Mouse (Mus musculus): ENCODE data around the gene Serinc5.

The Serinc5 gene

DNA sequence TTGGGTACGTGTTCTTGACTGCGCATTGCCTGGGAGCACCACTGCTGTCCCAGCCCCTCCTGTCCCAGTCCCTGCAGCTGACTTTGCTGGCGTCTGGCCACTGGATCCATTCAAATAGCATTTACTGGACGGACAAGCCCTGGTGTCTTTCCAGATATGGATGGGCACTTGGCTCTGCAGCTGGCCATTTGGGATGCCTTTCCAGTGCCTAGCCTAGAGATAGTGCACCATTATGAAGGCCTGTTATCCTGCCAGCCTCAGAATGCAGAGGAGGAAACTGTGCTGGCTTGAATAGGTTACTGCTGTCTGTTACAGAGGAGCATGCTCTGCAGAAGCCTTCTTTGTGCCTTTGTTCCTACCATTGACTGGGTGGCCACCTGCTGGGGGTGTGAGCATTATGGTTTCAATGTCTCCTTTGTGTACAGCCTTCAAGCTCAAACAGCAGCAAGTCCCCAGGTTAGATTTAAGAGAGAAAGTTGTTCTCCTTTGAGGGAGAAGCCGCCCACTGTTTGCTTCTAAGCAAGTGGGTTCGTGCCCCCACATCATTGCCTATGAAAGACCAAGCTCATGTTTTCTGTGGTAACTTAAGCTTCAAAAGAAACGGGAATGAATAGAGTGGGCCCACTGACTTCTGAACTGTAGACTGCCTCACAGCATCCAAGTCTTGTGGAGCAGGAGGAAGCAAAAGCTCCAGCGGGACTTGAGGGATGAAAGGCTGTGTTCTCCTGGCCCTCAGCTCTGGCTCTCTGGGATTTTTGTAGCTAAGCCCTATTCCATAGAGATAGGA is 92.5 kb downstream of the Serinc5 start:
- in situ Hi-C loops (cut with MboI, MseI) = no loop called here

DNA sequence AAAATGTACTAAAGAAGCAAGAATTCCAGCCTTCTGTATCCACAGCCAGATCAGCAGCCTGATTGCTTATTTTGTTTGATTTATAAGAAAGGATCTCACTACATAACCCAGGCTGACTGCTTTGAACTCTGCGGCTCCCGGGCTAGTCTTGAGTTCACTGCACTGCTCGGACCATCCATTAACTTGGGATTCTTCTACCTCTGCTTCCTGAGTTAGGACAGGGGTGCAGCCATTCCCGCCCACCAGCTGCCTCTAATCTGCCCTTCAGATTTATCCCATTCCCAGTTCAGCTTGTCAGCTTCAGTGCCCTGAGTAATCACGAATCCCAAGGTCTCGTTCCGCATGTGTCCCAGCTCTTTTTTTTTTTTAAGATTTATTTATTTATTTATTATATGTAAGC is 93.3 kb downstream of the Serinc5 start:
- in situ Hi-C loops (cut with MboI, MseI) = no loop called here

DNA sequence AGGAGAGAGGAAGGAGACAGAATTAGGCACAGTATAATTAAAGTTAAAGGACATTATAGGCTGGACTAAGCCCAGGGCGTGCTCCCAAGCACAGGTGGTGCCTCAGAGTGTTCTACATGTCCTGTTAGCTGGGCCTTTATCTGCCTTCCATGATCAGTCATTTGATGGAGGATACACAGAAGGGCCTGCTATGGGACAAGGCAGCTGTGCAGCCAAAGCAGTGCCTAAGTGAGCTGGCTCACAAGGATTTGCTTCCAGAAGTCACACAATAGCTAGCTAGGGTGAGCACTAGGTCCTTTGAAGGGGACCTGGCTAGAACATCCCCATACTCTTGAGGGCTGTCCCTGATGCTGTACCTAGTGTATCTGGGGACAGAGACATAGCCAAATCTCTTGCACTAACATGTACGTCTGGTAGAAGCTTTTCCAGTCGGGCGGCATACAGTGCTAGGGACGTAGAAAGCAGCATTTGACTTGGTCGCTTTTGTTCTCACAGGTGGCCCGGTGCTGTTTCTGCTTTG is 94.2 kb downstream of the Serinc5 start:
- in situ Hi-C loops (cut with MboI, MseI) = no loop called here

DNA sequence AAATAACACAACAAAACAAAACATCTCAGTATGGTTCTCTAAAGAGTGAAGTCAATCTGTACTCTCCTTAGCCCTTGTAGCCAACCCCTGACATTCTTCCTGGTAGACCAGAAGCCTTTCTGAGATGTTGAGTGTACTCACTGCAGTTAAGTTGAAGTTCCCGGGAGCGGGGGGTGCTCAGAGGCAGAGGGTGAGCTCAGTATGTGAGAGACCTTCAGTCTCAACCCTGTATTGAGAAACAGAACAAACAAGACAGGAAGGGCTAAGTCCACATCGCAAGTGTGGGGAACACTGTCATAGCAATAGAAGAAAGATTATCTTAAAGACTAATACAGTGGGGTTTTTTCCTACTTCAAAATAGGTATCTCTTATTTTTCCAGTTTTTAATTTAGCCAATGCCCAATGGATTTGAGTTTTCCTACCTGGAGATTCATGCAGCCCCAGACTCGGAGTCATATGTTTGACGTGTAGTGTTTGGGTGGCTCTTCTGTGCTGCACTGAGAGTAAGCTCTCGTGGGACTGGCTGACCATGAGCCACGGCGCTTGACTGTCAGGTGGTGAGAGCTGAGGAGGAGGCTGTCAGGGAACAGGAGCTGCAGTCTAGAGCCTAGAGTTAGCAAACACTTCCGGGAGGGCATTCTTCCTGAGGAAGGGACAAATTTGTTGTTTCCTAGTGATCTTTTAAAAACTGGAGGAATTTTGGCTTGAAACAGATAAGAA is 95.6 kb downstream of the Serinc5 start:
- in situ Hi-C loops (cut with MboI, MseI) = no loop called here

DNA sequence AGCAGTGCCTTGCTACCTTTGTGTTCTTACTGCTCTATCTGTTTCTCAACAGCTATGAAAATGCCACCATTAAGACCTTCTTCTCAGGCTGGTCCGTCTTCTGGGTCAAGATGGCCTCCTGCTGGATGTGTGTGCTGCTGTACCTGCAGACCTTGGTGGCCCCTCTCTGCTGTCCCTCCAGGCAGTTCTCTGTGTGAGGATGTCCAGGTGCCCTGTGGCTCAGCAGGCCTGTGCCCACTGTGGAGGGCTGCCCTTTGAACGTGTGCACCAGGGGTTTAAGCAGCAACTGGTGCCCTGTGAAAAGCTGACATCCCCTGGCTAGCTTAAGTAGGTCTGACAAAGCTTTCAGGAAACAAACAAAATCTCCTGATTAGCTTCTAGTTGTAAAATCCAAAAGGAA is 97.0 kb downstream of the Serinc5 start:
- in situ Hi-C loops (cut with MboI, MseI) = no loop called here

DNA sequence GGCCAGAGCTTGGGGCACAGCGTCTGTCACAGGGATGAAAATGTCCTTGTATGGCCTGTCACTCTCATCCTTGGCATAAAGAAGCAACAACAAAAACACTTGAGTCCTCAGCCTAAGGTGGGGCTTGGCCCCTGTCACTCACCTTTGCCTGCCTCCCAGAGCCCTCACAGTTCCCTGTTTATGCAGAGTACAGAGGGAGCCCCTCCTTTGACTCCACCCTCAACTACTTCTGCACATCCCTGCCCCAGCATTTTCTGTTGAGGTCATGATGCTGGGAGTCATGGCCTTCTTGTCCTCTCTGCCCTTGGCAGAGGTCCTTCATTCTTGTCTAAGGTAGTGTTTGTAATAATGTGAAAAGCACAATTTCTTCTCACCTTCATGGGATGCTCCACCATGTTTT is 97.6 kb downstream of the Serinc5 start:
- in situ Hi-C loops (cut with MboI, MseI) = no loop called here

DNA sequence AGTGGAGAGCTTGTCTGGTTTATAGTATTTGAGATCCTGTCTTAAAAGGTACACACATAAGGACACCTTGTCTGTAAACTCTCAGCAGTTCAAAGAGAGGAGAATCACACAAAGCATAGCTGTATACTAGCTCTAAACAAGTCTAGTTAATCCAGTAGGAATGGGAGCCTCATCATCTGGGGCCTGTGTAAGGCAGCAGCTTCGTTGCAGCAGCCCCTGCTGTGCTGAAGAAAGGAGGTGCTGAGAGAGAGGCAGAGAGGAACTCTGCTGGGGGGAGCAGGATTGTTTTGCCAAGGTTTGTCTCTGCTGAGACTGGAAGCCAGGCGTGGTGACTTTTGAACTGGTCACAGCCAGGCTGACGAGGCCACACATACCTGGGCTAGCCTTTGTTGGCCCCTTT is 98.6 kb downstream of the Serinc5 start:
- in situ Hi-C loops (cut with MboI, MseI) = no loop called here

DNA sequence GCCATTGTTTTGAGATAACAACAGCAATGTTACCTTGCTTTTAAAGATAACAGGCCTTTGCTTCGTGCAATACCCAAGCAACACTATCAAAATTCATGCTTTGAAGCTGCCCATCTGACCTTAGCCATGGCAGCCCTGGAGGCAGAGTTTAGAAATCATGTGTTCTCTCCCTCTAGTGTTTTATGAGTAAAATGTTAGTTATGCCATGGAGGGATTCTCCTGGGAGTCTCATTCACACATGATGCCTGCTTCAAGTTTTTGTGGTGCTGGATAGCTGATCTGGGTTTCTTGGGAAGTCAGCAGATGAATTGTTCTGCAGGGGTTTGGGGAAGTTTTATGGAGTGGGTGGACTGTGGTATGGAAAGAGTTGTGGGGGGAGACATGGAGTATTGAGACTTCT is 99.5 kb downstream of the Serinc5 start:
- in situ Hi-C loops (cut with MboI, MseI) = no loop called here

DNA sequence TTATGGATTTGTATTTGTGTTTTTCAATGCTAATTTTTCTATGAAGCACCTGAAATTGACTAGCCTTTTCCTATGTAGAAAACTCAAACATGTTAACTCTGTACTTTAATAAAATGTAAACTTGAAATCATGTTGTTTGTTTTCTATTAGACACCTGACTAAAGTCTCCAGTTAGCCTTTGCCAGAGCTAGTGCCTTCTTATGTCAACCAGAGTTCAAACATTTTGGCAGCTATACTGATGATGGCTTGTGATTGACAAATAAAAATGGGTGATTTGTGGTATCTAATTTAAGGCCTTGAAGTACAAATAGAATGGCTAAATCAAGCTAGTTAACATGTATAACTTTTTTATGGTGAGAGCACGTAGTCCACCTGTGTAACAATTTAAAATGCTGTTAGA is 100.9 kb downstream of the Serinc5 start:
- in situ Hi-C loops (cut with MboI, MseI) = no loop called here

DNA sequence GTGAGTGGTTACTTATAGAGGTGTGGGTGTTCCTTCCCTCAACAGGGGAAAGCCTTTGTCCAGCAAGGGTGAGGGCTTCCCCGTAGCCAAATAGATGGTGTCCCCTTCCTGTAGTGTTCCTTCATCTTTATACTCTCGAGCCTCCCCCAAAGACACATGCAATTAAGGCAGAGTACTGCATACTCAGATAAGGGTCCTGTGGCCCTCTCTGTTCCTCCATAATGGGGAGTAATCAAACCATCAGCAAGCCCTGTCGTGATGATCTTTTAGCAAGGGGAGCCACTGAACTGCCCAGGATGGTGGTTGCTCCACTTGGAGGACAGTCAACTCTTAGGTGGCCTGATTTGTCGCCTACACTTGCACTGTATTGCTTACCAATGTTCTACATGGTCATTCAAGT is 101.7 kb downstream of the Serinc5 start:
- in situ Hi-C loops (cut with MboI, MseI) = no loop called here

DNA sequence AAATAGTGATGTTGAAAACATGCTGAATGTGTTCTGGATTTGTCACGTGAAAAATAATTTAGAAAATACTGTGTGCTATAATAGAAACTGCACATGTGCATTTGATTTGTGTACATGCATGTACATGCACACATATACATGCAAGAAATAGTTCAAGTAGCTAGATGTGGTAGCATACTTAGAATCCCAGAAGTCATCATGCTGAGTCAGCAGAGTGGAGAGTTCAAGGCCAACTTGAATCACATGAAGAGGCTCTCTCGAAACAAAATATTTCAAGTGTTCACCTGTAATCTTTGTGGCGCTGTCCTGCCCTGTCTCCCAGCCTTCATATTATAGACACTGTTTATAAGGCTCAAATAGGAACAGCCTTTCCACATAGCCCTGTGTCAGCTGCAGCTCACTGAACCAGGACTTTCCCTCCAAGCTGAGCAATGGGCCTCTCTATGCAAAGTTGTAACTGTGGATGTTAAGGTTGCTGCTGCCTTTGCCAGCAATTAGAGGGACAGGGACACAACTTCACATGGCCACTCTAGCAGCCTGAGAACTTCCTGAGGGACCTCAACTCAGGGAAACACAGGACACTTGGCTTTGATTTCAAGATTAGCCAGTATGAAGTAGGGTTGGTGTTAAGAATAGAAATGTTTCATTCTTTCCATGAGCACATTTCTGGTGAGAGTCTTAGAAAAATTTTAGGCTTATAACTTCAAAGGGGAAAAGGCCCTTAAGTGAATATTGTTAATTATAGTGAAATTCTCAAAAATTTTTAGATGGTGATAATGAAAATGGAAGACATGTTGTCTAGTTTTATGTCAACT is 107.2 kb downstream of the Serinc5 start:
- in situ Hi-C loops (cut with MboI, MseI) = no loop called here

DNA sequence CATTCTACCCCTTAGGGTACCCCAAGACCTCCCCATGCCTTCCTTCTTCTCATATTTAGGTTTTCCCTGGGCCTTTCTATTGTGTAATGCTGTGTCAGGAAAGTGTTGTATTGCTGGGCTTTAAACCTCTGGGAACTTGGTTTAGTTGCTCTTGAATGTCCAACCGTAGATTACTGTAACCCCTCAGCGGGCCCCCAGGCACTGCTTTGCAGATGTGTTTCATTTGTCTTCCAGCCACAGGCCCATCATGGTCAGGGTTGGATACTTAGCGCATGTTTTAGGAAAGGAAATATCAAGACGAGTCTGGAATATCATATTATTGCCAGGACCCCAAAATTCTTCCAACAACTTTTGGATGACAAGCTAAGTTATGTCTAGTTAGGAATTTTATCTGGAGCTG is 110.1 kb downstream of the Serinc5 start:
- in situ Hi-C loops (cut with MboI, MseI) = no loop called here

DNA sequence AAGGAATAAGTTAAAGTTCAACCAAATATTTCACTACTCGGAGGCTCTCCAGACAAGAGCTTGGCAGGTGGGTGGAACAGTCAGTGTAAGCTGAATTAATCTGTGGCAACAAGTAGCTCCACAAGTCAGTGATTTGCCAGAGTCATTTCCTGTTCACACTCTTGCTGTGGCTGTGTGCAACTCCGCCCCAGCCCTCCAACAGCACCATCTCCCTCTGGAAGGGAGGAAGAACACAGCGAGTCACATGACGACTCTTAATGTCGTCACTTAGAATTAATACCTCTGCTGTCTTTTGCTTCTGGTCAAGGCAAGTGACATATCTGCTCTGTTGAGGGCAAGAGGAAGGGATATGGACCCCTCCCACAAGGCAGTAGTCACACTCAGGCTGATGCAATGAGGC is 111.5 kb downstream of the Serinc5 start:
- in situ Hi-C loops (cut with MboI, MseI) = no loop called here

DNA sequence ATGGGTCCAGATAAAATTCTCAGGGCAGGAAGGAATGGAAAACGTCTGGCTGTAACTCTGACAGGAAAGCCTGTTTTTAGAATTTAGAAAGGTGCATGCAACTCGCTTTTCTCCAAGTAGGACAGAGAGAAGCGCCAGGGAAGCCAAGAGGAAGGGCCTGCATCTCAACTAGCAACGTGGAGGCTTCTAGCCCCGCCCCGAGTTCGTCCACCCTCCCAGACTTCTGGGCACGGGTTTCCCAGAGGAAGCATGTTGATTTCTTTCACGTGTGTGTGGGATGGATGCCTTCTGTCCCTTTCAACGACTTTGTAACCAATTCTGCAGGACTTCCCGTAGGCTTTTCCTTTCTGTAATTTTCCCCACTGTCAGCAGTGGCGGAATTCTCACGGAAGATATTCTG is 118.9 kb downstream of the Serinc5 start:
- in situ Hi-C loops (cut with MboI, MseI) = loop anchor here (25.0 kb wide), 1 partner anchor 818 kb away; no protein-coding TSS in a partner anchor

DNA sequence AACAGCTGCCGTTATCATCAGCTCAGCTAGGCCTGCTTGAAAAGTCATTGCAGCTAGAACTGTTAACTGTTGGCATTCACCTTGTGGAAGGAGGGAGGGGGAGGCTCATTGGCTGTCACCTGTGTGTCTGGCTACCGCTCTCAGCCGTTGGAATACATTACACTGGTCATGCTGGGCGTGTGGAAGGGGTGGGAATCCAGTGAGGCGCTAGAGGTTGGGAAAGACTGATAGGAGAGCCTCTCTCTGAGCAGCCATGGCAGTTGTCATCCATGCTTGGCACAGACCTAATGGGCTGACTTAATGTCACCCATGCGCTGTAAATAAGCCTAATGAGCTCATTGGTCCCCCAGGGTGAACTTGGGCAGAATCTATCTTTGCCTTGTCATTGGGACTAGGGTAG is 120.9 kb downstream of the Serinc5 start:
- in situ Hi-C loops (cut with MboI, MseI) = loop anchor here (25.0 kb wide), 1 partner anchor 820 kb away; no protein-coding TSS in a partner anchor

DNA sequence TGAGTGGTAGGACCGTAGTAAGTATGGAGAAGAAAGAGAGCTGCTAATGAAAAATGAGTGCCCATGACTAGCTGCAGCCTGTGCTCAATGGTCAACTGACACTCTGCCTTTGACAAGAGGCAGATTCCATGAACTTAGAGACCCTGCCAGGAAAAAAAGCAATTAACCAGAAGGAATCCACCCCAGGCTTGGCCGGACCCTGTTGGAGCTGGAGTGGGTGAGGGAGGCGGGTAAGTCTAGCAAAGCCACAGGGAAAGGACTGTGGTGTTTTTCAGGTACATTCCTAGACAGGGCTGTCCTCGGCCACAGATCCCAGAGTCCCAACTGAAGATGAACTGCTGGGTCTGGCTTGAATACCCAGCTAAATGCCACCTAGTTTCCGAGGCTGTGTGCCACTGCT is 121.9 kb downstream of the Serinc5 start:
- in situ Hi-C loops (cut with MboI, MseI) = loop anchor here (25.0 kb wide), 1 partner anchor 821 kb away; no protein-coding TSS in a partner anchor

DNA sequence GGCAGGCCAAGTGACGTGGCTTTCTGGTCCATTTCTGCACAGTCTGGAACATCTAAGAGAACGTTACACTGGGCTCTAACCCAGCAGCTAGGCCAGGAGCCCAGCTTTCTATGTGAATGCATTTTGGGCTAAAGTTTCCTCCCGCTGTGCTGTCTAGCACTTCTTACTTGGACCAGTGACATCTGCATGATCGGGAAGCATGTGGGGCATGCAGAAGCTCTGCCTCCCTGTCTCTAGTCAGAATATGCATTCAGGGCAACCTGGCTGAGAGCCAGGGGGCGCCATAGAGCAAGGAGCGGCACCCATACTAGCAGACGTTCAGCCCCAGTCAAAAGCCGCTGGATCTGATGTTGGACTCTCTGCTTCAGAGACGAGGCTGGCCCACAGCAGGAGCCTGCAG is 122.4 kb downstream of the Serinc5 start:
- in situ Hi-C loops (cut with MboI, MseI) = loop anchor here (25.0 kb wide), 1 partner anchor 821 kb away; no protein-coding TSS in a partner anchor

DNA sequence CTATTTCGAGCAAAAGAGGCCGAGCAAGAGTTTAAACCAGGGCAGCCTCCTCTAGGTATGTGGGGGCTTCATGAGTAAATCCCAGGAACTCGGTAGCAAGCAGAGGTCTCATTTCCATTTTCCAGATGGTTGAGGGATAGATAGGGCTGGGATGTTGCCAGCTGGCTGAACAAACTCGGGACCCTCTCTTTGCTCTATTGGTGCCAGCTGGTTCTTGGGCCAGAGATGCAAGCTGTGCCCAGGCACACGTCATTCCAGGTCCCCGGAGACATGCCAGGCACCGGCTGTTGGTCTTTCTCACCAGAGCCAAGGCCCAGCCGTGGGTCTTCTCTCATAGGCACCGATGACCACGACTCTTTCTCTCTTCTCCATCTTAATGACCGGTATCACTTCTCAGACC is 122.8 kb downstream of the Serinc5 start:
- in situ Hi-C loops (cut with MboI, MseI) = loop anchor here (25.0 kb wide), 1 partner anchor 821 kb away; no protein-coding TSS in a partner anchor

DNA sequence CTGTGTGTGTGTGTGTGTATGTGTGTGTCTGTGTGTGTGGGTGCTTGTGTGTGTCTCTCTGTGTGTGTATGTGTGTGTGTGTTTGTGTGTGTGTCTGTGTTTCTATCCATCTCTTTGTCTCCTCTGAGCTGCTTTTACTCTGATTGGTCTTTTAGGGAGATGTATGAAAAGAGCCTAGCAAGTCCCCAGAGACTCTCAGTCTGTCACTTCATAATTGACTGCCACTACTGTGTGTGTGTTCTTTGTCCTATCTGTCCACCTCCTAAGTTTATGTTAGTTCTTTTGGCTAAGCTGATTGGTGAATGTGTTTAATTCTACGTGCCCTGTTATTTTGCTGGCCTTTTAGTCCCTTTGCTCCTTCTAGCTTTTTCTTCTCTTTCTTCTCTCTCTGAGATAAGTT is 124.8 kb downstream of the Serinc5 start:
- in situ Hi-C loops (cut with MboI, MseI) = loop anchor here (25.0 kb wide), 1 partner anchor 823 kb away; no protein-coding TSS in a partner anchor

DNA sequence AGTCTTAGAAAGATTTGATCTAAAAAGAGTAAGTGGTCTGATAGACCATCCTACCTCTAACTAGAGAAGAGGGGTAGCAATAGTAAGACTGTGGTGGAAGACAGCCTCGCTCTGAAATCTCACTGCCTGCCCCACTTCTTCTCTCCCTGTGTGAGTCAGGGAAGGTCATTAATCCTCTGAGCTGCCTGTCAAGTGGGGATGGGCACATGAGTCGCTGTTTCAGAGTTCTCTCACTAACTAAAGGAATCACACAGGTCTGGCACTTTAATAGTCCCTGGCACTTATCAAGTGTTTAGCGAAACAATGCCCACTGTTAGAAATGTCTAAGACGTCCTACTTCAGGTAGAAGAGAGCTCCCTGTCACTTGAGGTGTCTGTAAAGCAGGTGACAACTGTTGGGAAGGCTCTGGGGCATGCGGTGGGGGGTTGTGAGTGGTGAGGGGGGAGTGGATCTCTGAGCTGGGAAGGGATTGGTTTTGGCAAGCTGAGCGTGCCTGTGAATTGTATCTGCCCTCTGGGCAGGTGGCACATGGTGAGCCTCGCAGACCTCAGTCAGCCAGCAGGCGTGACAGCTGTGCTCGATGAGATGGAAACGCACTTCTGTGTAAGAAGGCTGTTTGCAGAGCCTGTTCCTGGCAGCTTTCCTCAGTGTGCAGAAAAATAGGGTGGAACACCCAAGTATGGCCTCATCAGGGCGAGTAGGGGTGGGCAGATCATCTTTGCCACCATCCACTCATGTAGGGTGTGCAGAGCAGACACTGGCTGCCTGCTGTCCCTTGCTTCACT is 125.8 kb downstream of the Serinc5 start:
- in situ Hi-C loops (cut with MboI, MseI) = loop anchor here (25.0 kb wide), 1 partner anchor 824 kb away; no protein-coding TSS in a partner anchor

DNA sequence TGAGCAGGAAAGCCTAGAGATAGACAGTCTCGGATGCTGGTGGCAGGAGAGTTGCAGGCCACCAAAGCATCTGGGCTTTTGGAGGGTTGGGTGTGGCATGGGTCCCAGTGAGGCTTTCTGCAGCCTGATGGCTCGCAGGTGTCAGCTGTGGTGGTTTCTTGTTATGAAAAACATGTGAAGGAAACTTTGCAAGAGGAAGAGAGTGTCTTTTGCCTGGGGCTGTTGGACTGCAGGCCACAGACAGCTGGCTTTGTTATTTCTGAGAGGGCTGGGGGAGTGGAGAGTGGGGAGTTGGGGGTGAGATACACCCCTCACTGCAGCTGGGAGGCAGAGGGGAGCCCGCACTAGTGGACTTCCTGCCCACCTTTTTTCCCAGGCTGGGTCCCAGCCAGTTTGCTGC is 127.9 kb downstream of the Serinc5 start:
- in situ Hi-C loops (cut with MboI, MseI) = loop anchor here (25.0 kb wide), 1 partner anchor 827 kb away; no protein-coding TSS in a partner anchor

Data from regulatory T cell (primary cell).